Mouse (Mus musculus) frontal cortex, postnatal 14 days (tissue): ENCODE measurements at regions not wholly inside any gene's neighbourhood (a gene's known extent, or its start where the extent isn't known, plus 50 kb on each side); places are given as distances from the start of the nearest gene placed in this dataset.

Experiments
- DNase-seq, 2 experiments: peaks; one replicate each; pipeline ENCODE4 v3.0.0; 2022; ENCODE audit warnings: low spot score in 2 of 2

- no peak for DNase-seq
Observed at GRCm38 (mm10) chr6:117505431-117505830, 335.5 kb upstream of the Zfp637 start.

GRCm38 (mm10) chr6:117506619-117507018 is 334.4 kb upstream of the Zfp637 start:
- no peak for DNase-seq

GRCm38 (mm10) chr6:117508860-117509259 is 332.1 kb upstream of the Zfp637 start:
- DNase-seq = no peak

- no peak for DNase-seq
Observed at GRCm38 (mm10) chr6:117510026-117510425, 331.0 kb upstream of the Zfp637 start.

- no peak for DNase-seq
Observed at GRCm38 (mm10) chr6:117514831-117515230, 326.1 kb upstream of the Zfp637 start.

- DNase-seq = no peak
Observed at GRCm38 (mm10) chr6:117516906-117517305, 324.1 kb upstream of the Zfp637 start.

GRCm38 (mm10) chr6:117518939-117519338 is 322.0 kb upstream of the Zfp637 start:
- DNase-seq = no peak

- DNase-seq = no peak
Observed at GRCm38 (mm10) chr6:117519466-117519865, 321.5 kb upstream of the Zfp637 start.

- DNase-seq = no peak
Observed at GRCm38 (mm10) chr6:117526161-117526935, 314.6 kb upstream of the Zfp637 start.

GRCm38 (mm10) chr6:117527526-117527925 is 313.5 kb upstream of the Zfp637 start:
- DNase-seq = no peak

GRCm38 (mm10) chr6:117534149-117534548 is 306.8 kb upstream of the Zfp637 start:
- no peak for DNase-seq

GRCm38 (mm10) chr6:117534991-117535390 is 306.0 kb upstream of the Zfp637 start:
- no peak for DNase-seq

- DNase-seq = no peak
Observed at GRCm38 (mm10) chr6:117536084-117536483, 304.9 kb upstream of the Zfp637 start.

GRCm38 (mm10) chr6:117542431-117542830 is 298.5 kb upstream of the Zfp637 start:
- DNase-seq = no peak

- DNase-seq = no peak
Observed at GRCm38 (mm10) chr6:117544276-117545196, 296.4 kb upstream of the Zfp637 start.

- no peak for DNase-seq
Observed at GRCm38 (mm10) chr6:117550930-117551329, 290.1 kb upstream of the Zfp637 start.

- peak in 1 of 2 experiments; percentile 15 for DNase-seq
Observed at GRCm38 (mm10) chr6:117552006-117552667, 288.8 kb upstream of the Zfp637 start.

GRCm38 (mm10) chr6:117563159-117563558 is 277.8 kb upstream of the Zfp637 start:
- DNase-seq = peak in 1 of 2 experiments; percentile 23

- DNase-seq = peak in 1 of 2 experiments; percentile 33
Observed at GRCm38 (mm10) chr6:117563704-117564103, 277.3 kb upstream of the Zfp637 start.

GRCm38 (mm10) chr6:117566786-117567185 is 274.2 kb upstream of the Zfp637 start:
- no peak for DNase-seq

GRCm38 (mm10) chr6:117567691-117568090 is 273.3 kb upstream of the Zfp637 start:
- DNase-seq = no peak
